Mouse (Mus musculus) left cerebral cortex, postnatal 25 days (tissue): ENCODE results near the gene Gpr137b. TPM values are rescaled to one million over a fixed set of nuclear protein-coding genes. Genes with fewer than 3 reads are reported as not detected.
A peak's percentile ranks its signal among the peaks of the same experiment; 100 is the strongest.
"Not testable (repeated sequence)": the region's sequence is repeated elsewhere in the genome, so short reads cannot be mapped to it uniquely, and the experiment has no call there.

Experiments used
- DNase-seq, 2 experiments: peaks; one replicate each; pipeline ENCODE4 v3.0.0; 2022; ENCODE audit warnings: low spot score in 2 of 2, mixed read lengths in 1 of 2
- intact Hi-C: fragments of 180-260 bp; cut with DNase I; formaldehyde crosslinking; loops from one replicate; pipeline ENCODE4 v1.15.1; 2025
- total RNA-seq, 2 experiments: library from RNA; stranded (reverse); gene quantifications; 2 replicates each; pipeline ENCODE4 v1.2.3; 2021

The Gpr137b gene
- total RNA-seq, 2 experiments from 2014 or later: 15.9 to 22.4 TPM

DNA sequence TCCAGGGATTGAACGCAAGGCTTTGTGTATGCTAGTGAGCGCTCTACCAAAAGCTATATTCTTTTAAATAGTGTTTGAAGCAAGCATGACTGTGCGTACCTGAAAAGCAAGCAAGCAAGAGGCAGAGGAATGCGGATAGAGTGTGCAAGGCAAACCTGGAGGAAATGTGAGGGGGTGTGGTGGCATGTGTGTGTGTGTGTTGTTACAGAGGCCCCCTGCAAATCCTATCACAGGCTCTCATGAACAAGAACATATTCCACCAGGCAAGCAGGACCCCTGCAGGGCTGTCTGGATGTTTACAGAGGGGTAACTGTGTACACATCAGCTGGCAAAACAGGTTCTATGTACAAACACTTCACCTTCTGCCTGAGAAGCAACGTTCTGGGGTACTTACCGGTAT is 19.8 kb downstream of the Gpr137b start:
- DNase-seq: not testable (repeated sequence)
- intact Hi-C loops: loop anchor here (5.0 kb wide), 1 partner anchor 742 kb away; no protein-coding TSS in a partner anchor

DNA sequence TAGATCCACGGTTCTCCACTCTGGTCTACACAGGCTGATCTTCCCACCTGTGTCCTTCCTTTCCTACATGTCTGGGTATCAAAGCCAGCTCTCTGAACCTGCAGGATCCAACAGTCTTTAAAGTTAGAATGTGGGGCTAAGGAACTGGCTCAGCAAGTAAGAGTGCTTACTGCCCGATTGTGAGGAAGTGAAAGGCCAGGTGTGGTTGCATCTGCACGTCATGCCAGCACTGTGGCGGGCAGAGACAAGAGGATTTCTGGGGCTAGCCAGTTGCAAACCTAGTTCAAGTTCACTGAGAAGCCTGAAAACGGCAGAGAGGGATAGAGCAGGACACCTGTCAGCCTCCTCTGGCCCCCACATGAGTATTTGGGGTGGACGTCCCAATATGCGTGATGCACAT is 22.4 kb downstream of the Gpr137b start:
- not testable (repeated sequence) for DNase-seq
- intact Hi-C loops: loop anchor here (5.0 kb wide), 1 partner anchor 739 kb away; no protein-coding TSS in a partner anchor

DNA sequence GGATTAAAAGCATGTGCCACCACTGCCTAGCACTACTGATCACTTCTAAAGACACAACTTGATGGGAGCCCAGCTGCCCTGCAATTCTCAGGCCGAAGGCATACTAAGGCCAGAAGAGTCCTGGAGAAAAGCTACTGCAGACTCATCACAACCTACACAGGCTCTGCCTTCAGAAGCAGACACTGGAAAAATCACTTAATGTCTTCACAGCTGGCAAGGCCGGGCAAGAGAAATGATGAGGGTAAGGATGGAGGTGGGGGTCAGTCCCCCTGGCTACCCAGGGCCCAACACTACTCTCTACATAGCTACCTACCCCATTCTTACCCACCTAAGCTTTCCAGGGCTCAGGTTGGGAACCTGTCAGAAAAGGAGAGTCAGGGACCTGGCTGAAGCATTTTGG is 27.4 kb downstream of the Gpr137b start:
- DNase-seq, intact Hi-C loops: not testable (repeated sequence)

DNA sequence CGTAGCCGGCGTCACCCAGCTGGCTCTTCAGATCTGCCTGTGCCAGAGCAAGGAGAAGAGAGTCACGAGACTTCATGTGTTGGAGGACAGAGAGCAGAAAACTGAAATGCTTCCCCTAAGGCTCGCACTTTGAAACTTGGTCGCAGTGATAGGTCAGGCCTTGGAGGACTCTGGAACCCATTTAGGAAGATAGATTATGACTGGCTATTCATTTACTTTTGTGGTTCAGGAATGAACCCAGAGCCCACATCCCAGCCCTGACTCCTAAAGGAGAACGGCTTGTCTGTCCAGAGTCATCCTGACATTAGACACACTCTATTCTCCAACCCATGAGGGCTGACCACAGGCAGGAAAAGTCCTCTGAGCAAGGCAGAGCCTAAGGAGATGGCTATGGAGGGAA is 30.3 kb downstream of the Gpr137b start:
- intact Hi-C loops, DNase-seq: not testable (repeated sequence)

DNA sequence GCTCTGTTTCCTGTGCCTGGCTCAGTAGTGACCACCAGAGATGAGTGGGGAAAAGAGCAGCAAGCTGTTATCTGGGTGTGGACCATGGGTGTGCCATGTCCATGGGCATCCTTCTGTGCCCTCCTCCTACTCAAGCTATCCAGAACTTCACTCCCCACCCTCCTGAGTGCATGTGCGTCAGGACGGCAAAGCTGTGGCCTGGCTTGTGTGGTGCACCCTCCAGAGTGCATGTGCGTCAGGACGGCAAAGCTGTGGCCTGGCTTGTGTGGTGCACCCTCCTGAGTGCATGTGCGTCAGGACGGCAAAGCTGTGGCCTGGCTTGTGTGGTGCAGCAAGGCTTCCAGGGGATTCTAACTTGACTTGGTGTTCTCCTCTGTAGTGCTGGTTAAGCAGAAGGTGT is 31.6 kb downstream of the Gpr137b start:
- intact Hi-C loops, DNase-seq: not testable (repeated sequence)

DNA sequence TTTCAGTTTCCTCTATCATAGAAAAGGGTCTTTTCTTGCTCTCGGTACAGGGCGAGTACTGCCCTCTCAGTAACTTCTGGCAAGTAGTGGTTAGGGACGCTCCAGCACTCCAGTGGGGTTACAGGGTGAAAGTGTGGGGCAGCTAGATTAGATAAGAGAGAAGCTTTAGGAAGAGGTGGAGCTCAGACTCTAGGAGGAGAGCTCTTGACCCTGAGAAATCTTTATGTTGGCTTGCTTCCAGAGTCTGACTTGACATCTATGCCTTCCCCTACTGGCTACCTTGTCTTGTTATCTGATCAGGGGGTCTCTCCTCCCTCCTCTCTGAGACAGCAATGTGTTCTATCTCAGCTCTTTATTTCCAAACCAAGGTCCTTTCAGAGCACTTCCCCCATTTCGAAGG is 33.8 kb downstream of the Gpr137b start:
- DNase-seq, intact Hi-C loops: not testable (repeated sequence)

DNA sequence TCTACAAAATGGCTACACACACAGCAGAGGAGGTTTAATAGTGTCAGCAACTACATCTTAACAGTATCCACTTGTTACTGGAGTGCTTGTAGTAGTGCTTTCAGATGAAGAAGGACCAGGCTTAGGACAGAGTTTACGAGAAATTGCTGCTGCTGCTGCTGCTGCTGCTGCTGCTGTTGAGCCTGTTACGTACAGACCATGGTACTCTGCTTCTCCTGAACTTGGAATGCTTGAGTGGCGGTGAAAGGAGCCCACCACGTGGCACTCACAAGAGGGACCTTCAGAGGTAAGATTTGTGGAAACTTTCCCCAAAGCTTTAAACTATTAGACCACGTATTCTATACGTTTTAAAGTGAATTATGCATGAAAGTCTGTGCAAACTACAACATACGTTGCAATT is 35.2 kb downstream of the Gpr137b start:
- DNase-seq, intact Hi-C loops: not testable (repeated sequence)

DNA sequence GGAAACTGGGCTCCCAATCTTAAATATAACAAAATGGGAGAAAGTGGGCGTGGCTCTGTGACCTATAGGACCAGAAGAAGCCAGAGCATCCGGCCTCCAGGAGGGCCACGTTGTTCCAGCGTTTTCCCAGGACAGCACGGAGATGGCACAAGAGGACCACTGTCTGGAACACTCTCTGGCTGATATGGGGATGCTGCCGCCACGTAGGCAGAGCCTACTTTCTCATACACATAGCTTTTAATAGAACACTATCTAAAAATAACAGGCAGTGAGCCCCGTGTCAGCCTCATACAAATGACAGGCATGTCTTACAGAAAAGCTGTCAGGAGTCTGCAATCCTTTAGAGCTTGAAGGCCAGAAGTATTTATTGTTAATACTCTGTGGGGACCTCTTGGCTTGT is 35.7 kb downstream of the Gpr137b start:
- DNase-seq: peak in 1 of 2 experiments; percentile 29
- intact Hi-C loops: not testable (repeated sequence)

DNA sequence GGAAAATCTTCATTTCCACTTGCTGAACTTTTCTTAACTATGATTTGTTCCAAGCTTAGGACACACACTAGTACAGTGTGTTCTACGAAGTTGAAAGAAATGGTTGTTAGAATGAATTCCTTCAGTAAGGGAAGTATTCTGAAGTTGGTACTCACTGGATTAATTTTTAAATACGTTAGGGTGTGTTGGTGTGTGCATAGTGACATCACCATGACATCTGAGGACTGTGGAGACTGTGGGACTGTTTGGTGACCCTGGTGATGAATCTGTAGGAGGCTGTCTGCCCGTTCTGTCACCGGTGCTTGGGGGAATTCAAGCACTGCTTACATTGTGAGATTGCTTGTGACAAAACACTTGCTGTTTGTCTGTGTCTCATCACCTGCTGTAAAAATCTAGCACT is 41.7 kb downstream of the Gpr137b start:
- DNase-seq, intact Hi-C loops: not testable (repeated sequence)

DNA sequence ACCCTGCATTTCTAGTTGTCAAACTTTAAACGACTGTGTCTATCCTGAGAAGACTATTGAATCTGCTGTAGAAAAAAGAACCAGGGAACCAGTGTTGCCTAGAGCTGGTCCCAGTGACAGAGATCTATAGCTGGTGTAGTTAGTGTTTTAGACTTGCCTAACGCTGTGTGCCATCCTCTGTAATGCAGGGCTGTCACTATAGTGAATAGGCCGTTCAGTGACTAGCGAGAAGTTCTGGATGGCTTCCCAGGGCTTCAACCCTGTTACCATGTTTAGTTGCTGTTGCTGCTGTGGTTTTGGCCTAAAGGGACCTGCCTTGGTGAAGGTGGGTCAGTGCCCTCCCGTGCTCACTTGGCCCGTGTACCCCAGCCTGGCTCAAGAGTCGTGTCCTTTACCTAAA is 43.1 kb downstream of the Gpr137b start:
- intact Hi-C loops, DNase-seq: not testable (repeated sequence)

DNA sequence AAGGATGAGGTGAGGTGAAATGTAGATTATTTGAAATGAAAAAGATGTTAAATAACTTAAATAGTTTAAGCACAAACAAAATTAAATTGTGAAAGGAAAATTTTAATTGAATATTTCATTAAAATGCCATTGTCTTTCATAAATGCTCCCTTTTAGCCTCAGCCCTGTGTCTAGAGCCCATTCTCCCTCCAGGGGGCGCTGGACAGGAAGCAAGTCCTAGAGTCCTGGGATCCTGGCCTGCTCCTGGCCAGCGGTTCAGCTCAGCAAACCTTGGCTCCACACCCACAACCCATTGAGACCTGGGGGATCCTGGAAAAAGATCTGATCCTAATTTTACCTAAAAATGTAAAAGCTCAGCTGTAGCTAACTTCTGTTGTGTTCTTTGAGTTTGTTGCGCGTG is 44.5 kb downstream of the Gpr137b start:
- peak in 1 of 2 experiments; percentile 23 for DNase-seq
- intact Hi-C loops: loop anchor here (5.0 kb wide), 1 partner anchor 877 kb away; no protein-coding TSS in a partner anchor

DNA sequence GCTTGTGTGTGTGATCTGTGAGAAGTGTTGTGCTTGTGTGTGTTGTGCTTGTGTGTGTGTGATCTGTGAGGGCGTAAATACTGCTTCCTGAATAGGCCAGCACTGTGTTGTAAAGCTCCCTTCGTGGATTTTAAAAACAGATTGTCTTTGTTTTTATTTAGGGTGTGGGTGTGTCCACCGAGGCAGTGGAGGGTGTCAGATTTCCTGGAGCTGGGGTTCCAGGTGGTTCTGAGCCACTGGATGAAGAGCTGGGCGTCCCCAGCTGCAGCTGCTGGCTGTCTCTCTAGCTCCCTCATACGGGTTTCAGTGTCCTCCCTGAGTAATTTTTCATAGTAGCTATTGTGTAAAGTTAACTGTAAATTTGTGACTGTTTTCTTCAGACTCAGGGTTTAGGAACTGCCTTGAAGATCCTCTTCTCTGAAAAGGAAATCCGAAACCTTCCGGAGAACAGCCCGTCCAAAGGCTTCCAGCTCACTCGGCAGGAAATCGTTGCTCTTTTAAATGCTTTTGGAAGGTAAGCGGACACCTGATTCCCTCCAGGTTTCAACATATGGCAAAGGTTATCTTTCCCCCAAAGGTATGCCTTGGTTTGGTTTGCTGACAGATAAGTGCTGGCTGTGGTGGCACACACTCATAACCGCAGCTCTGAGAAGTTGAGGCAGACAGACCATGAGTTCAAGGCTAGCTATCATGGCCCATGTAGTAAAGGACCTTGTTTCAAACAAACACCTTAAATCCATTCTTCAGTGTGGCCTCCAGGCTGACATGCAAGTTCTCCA is 46.0 kb downstream of the Gpr137b start:
- intact Hi-C loops: loop anchor here (5.0 kb wide), 1 partner anchor 876 kb away; no protein-coding TSS in a partner anchor
- DNase-seq: not testable (repeated sequence)

DNA sequence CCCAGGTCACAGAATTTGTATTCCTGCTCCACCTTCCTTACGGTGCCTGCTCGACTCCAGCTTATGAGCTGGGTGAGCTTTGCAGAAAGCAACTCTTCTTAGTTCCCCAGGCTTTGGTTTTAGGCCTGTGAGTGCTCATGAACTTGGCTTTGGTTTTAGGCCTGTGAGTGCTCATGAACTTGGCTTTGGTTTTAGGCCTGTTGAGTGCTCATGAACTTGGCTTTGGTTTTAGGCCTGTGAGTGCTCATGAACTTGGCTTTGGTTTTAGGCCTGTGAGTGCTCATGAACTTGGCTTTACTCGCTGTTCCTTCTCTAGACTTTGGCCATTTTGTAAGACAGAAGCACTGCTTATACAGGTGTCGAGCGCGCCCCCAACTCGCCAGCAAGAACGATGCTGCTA is 56.5 kb downstream of the Gpr137b start:
- intact Hi-C loops, DNase-seq: not testable (repeated sequence)

DNA sequence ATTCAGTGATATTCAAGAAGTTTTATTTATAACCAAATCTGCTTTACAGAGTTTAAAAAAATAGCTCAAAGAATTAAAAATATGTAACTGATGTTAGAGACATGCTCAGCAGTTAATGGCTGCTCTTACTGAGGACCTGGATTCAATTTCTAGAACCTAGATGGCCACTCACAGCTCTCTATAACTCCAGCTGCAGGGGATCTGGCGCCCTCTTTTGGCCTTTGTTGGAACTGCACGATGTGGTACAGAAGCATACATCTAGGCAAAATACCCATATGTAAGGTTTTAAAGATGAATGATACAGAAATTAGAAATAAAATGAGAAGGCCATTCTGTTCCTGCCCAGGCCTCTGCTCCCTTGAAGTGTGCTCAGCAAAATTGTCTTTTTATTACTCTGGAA is 64.9 kb downstream of the Gpr137b start:
- intact Hi-C loops: no loop called here
- DNase-seq: peak in 1 of 2 experiments; percentile 24

Other genes starting within 250 kb of the Gpr137b start
- not detected for gene Prl2c5, start 211.3 kb downstream of the Gpr137b start, total RNA-seq
- gene Nid1, start 43.5 kb upstream of the Gpr137b start, total RNA-seq: 1 to 10 TPM; 9.2 to 10.0 TPM
- gene Lyst, start 196.4 kb upstream of the Gpr137b start, total RNA-seq: 10 to 100 TPM; 47.8 to 57.3 TPM